Mouse (Mus musculus): Measurements from ENCODE around the gene Zfp507.

The Zfp507 gene

GRCm38 (mm10) chr7:35802906-35803595, at the start of gene Zfp507:
Gene Zfp507, minus strand, starts transcription at chr7:35803003.
- DNase-seq (ENCODE audit: low spot score), result peak; percentile 56

GRCm38 (mm10) chr7:35850426-35850825, 47.6 kb upstream of the Zfp507 start:
- no peak for DNase-seq (ENCODE audit: low spot score)

GRCm38 (mm10) chr7:35848526-35848925, 45.7 kb upstream of the Zfp507 start:
- DNase-seq (ENCODE audit: low spot score), result no peak

- no peak for DNase-seq (ENCODE audit: low spot score)
Measured at GRCm38 (mm10) chr7:35840504-35840903, 37.7 kb upstream of the Zfp507 start.

- no peak for DNase-seq (ENCODE audit: low spot score)
Measured at GRCm38 (mm10) chr7:35836851-35837250, 34.0 kb upstream of the Zfp507 start.

GRCm38 (mm10) chr7:35836415-35836814, 33.6 kb upstream of the Zfp507 start:
- no peak for DNase-seq (ENCODE audit: low spot score)

- DNase-seq (ENCODE audit: low spot score), result no peak
Measured at GRCm38 (mm10) chr7:35830119-35830518, 27.3 kb upstream of the Zfp507 start.

GRCm38 (mm10) chr7:35823906-35824305, 21.1 kb upstream of the Zfp507 start:
- DNase-seq (ENCODE audit: low spot score), result peak; percentile 29

GRCm38 (mm10) chr7:35822320-35822719, 19.5 kb upstream of the Zfp507 start:
- DNase-seq (ENCODE audit: low spot score), result no peak

- no peak for DNase-seq (ENCODE audit: low spot score)
Measured at GRCm38 (mm10) chr7:35821357-35821756, 18.6 kb upstream of the Zfp507 start.

- DNase-seq (ENCODE audit: low spot score), result no peak
Measured at GRCm38 (mm10) chr7:35819486-35819885, 16.7 kb upstream of the Zfp507 start.

- DNase-seq (ENCODE audit: low spot score), result no peak
Measured at GRCm38 (mm10) chr7:35814759-35815551, 12.2 kb upstream of the Zfp507 start.

GRCm38 (mm10) chr7:35813306-35813705, 10.5 kb upstream of the Zfp507 start:
- DNase-seq (ENCODE audit: low spot score), result no peak

- DNase-seq (ENCODE audit: low spot score), result no peak
Measured at GRCm38 (mm10) chr7:35810736-35811135, 7.9 kb upstream of the Zfp507 start.

- DNase-seq (ENCODE audit: low spot score), result no peak
Measured at GRCm38 (mm10) chr7:35804206-35804605, 1.4 kb upstream of the Zfp507 start.

GRCm38 (mm10) chr7:35802201-35802905, 450 bp downstream of the Zfp507 start:
- DNase-seq (ENCODE audit: low spot score), result no peak

- no peak for DNase-seq (ENCODE audit: low spot score)
Measured at GRCm38 (mm10) chr7:35796123-35796522, 6.7 kb downstream of the Zfp507 start.

GRCm38 (mm10) chr7:35794145-35794664, 8.6 kb downstream of the Zfp507 start:
- no peak for DNase-seq (ENCODE audit: low spot score)

- DNase-seq (ENCODE audit: low spot score), result no peak
Measured at GRCm38 (mm10) chr7:35792150-35792848, 10.5 kb downstream of the Zfp507 start.

GRCm38 (mm10) chr7:35790926-35791325, 11.9 kb downstream of the Zfp507 start:
- no peak for DNase-seq (ENCODE audit: low spot score)

GRCm38 (mm10) chr7:35790201-35790600, 12.6 kb downstream of the Zfp507 start:
- no peak for DNase-seq (ENCODE audit: low spot score)

- no peak for DNase-seq (ENCODE audit: low spot score)
Measured at GRCm38 (mm10) chr7:35785579-35785978, 17.2 kb downstream of the Zfp507 start.
